Mouse (Mus musculus) lung, postnatal 4 days (tissue): ENCODE data around the gene Pde4d.
"Not testable (repeated sequence)": the region's sequence is repeated elsewhere in the genome, so short reads cannot be mapped to it uniquely, and the experiment has no call there.

Experiments used
- DNase-seq, 2 experiments: peaks; one replicate each; pipeline ENCODE4 v3.0.0; 2021

Gene Pde4d

GRCm38 (mm10) chr13:108715029-108715428, 265.3 kb downstream of the Pde4d start:
- no peak for DNase-seq

- DNase-seq, result peak; percentile 21 to 38
Observed at GRCm38 (mm10) chr13:108722234-108722633, 272.5 kb downstream of the Pde4d start.

GRCm38 (mm10) chr13:108734356-108734755, 284.6 kb downstream of the Pde4d start:
- DNase-seq, result not testable (repeated sequence)

GRCm38 (mm10) chr13:108751155-108751840, 301.6 kb downstream of the Pde4d start:
- DNase-seq, result no peak

DNA sequence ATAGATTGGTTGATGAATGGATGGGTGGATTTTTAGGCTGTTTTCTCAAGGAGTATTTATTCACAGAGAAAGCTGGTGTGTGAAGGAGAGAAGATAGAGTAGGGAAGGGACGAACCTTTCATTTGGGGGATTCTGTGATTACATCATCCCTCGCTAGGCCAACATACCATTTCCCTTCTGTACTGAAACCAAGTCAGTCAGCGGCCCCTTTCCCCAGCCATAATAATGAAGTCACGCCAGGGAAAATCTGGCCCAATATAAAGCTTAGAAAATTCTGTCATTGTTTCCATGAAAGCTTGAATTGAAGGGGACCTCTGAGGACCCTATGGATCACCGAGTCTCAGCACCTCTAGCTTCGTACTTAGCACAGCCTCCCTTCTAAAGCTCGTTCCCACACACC, 307.7 kb downstream of the Pde4d start:
- DNase-seq, result no peak

- DNase-seq, result no peak
Observed at GRCm38 (mm10) chr13:108758331-108758730, 308.6 kb downstream of the Pde4d start.

- DNase-seq, result no peak
Observed at GRCm38 (mm10) chr13:108759140-108759539, 309.4 kb downstream of the Pde4d start.

DNA sequence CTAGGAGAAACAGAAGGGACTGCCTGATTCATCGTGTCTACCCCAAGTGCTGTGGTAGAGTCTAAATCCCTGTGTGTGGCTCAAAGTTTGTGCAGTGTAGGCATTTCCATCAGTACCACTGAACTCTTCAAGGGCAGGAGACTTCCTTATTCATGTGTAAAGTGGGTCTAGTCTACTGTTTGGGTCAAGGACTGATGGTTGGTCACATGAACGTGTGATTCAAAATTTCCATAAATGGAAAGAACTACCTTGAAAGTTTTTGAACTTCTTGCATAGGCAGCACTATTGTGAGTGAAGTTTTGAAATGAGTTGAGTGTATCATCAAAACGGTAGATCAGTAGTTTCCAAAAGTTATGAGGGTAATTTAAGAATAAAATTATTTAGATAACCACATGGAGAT, 313.5 kb downstream of the Pde4d start:
- no peak for DNase-seq

DNA sequence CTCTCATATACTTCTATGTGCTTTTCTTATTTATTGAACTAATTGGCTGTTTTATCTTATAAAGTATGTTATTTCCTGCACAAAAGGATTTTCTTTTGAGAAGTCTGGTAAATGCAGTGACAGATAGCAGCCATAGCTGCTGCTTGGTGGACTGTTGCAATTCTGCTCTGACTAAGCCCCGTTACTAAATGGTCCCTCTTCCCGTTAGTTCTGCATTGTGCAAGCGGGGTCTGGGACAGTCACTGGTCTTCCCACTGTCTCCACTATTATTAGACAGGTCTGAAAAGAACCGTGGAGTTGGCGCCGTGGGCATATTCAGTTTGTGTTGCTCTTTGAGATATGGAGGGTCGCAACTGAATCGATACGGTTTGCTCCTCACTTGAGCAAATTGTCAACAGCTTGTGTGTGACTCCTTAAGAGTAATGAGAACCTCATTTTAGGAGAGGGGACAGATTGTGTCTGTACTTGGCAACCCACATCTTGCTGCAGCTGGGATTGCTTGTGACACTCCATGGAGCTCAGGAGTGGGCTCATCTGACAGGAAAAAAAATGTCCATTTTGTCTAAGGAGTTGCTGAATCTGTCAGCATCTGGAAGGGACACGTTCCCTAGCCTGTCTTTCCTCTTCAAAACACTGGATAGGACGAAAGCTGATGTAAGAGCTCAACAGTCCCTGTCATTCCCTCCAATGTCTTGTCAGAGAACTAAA, 316.4 kb downstream of the Pde4d start:
- DNase-seq, result peak; percentile 19 to 23

- DNase-seq, result no peak
Observed at GRCm38 (mm10) chr13:108769465-108770056, 319.8 kb downstream of the Pde4d start.

DNA sequence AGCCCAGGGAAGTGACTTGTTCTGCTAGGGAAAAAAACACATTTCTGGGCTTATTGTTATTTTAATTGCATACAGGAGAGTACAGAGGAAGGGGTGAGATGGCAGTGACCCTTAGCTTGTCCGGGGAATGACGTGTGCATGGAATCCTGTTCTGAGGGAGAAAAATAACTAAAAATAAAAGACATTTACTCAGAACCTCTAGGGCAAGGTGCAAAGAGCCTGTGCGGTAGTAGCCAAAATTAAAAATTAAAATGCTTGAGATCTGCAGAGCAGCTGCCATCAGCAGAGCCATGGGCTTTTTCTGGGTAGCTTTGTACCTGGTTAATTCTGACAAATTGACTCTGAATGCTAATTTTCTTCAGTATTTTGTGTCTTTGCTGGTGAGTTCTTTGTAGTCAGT, 322.6 kb downstream of the Pde4d start:
- no peak for DNase-seq

GRCm38 (mm10) chr13:108774981-108775380, 325.2 kb downstream of the Pde4d start:
- peak; percentile 35 to 48 for DNase-seq

GRCm38 (mm10) chr13:108775882-108776281, 326.1 kb downstream of the Pde4d start:
- no peak for DNase-seq

- DNase-seq, result not testable (repeated sequence)
Observed at GRCm38 (mm10) chr13:108797620-108798019, 347.9 kb downstream of the Pde4d start.

DNA sequence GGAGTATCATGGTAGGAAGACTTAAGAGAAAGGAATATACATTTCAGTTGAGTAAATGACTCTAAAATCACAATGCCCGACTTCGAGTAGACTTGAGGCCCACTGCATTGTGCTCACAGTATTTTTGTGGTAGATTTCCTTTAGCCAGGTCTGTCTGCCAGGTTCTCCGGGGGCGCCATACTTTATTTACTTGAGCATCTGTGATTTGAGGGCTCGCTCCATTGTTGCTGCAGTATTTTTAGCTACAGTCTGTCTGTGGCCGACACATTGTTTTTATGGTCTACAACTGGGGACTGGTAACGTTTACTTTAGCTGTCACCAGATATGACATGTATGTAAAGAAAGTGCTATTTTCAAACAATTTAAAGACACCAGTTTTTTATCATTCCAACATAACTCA, 359.4 kb downstream of the Pde4d start:
- DNase-seq, result no peak

DNA sequence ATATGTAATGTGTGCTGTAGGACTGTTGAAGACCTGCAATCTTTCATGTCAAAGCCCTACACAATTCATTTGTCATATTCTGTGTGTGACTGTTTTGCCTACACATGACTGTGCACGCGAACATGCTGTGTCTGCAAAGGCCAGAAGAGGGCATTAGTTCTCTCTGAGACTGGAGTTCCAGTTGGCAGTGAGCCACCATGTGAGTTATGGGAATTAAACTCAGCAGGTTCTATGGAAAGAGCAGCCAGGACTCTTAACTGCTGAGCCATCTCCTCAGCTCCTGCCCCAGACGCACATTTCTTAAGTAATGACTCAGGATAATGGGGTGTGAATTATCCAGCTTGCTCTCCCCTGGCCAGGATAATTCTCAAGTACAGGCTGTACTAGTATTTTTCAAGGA, 363.2 kb downstream of the Pde4d start:
- DNase-seq, result peak; percentile 19 to 43

GRCm38 (mm10) chr13:108819846-108820408, 370.2 kb downstream of the Pde4d start:
- no peak for DNase-seq

- DNase-seq, result no peak
Observed at GRCm38 (mm10) chr13:108820487-108820886, 370.7 kb downstream of the Pde4d start.

DNA sequence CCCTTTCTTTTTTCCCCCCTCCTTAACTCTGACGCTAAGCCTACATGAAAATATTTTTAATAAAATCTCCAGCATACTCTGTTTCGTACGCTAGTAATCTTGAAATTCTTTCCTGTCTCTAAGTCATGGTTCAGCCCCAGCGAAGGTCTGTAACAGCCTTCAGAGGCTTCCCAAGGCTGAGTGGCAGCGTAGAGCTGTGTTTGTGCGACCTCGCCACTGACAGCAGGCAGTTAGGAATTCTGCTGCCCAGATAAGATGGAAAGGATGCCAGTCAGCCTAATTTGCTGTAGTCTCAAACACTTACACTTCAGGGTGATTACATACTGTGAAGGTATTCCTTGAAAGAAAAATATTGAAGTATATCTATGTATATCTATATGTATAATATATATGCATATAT, 371.5 kb downstream of the Pde4d start:
- no peak for DNase-seq

DNA sequence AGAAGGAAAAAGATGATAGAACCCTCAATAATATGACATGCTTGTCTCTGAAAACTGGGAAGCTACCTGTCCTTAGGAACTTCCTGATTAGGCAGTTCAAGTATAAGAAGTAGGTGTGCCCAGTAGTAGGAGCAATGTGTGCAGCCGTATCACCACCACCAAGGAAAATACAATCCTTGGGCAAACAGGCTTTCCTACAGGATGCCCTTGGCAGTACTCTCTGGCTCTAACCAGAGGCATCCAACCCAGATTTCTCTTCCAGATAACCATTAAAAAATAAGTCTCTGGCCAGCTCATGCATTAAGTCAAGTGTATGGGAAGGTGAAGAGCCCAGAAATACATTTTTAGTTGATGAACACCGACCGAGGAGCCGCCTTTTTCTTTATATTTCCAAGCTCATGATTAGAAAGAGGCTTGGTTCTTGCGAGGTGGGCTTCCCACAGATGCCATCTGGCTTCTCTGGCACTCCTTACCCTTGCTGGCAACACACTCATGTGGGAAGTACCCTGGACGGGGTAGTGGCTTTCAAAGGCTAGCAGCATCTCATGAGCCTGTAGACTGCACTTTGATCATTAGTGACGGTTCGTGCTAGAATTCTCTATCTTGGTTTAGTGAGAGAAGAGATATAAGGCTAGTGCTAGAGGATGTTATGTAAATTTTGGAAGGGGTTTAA, 375.0 kb downstream of the Pde4d start:
- no peak for DNase-seq

DNA sequence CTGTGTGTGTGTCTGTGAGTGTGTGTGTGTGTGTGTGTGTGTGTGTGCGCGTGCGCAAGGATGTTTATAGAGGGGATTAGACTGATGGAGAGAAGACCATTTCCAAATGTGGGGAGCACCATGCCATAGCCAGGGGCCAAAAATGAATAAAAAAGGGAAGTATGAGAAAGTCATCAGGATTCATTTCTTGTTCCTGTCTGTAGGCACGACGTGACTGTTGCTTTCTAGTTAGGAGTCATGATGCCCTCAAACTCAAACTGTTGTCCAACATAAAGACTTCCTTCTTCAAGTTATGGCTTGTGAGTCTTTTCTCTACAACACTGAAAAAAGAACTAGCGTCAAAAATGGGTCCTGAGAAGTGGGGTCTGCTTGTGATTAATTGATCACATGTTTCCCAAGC, 375.8 kb downstream of the Pde4d start:
- no peak for DNase-seq

GRCm38 (mm10) chr13:108834197-108834596, 384.4 kb downstream of the Pde4d start:
- DNase-seq, result no peak

DNA sequence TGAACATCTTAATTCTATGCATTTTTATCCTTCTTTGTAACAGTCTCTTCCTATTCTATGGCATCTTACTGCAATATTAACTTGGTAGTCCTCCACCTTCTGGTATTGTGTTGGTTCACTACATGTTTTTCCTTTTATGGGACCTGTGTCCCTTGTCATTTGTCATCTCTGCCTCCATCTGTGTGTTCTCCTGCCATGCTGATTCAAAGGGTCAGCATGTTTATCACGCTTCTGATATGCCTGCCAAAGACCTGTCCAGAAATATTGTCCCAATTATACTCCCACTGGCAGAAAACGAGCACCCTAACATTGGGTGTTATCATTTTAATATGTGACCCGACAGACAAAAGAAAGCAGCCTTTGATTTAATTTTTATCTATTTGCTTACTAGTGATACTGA, 386.6 kb downstream of the Pde4d start:
- DNase-seq, result no peak
